Mouse (Mus musculus): ENCODE data around the gene Apon.

GRCm38 (mm10) chr10:128236321-128236720 is 17.6 kb upstream of the Apon start:
- TF ChIP-seq POLR2A (IDR thresholded peaks at IDR 0.05; ENCODE audit: borderline replicate concordance, low read depth, low read length): no peak
- no peak for TF ChIP-seq CTCF (IDR thresholded peaks at IDR 0.05; ENCODE audit: low read depth, low read length)

Measured in bone marrow macrophage, adult 2 months (primary cell).